Mouse (Mus musculus): Measurements from ENCODE around the gene Pdhx.

DNA sequence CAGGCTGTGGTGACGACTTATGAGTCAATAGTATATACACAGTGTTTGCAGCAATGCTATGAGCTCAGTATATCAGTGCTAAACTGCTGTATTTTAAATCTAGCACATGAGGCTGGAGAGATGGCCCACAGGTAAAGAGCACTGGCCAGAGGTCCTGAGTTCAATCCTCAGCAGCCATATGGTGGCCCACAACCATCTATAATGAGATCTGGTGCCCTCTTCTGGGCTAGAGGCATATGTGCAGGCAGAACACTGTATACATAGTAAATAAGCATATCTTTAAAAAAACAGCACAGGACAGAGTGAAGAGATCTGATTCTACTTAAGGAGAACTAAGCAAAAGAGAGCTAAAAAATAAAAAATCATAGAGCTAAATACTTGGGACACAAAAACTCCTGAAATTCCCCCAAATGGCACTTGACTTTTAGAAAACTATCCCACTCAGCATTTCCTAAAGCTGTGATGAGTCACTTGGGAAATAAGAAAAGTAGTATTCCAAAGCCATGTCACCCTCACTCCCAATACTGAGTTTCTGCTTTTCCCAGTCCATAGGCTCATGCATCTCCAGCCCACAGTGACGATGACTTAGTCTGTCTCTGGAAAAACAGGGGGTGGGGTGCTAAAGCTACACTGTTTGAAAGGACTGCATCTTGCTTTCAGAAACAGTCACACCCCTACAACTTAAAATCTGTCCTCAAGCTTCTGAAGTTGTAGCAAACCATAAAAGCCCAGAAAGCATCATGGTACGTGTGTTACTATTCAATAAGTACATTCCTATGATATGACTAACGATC, 60.3 kb downstream of the Pdhx start:
- TF ChIP-seq CTCF (IDR thresholded peaks at IDR 0.05), result peak; percentile 51
- no peak for TF ChIP-seq EP300 (IDR thresholded peaks at IDR 0.05)

Measured in lung, postnatal 0 days (tissue).